Mouse (Mus musculus) bone marrow macrophage, adult 2 months (primary cell): ENCODE results near the gene Tex9. TPM values are rescaled to one million over a fixed set of nuclear protein-coding genes. Genes with fewer than 3 reads are reported as not detected.

Source experiments
- H3K27ac ChIP-seq: 2 replicates; pipeline ENCODE4 v1.5.1; 2012; ENCODE audit warnings: low read depth, low read length; ENCODE audit not compliant: insufficient read depth
- H3K4me1 ChIP-seq: 2 replicates; pipeline ENCODE4 v1.6.1; 2012; ENCODE audit warnings: low read length; ENCODE audit not compliant: control insufficient read depth, insufficient read depth
- H3K4me3 ChIP-seq: 2 replicates; pipeline ENCODE4 v1.5.1; 2012; ENCODE audit warnings: mild to moderate bottlenecking, low read length, moderate library complexity; ENCODE audit not compliant: insufficient read depth
- CTCF ChIP-seq: IDR thresholded peaks from 2 replicates; pipeline ENCODE4 v1.5.1; 2012; ENCODE audit warnings: low read depth, mild to moderate bottlenecking, low read length, moderate library complexity
- POLR2A ChIP-seq: IDR thresholded peaks from 2 replicates; pipeline ENCODE4 v1.6.1; 2012; ENCODE audit warnings: mild to moderate bottlenecking, low read depth, low read length, borderline replicate concordance
- polyA plus RNA-seq: library from polyadenylated mRNA; stranded (reverse); fragments of >200 nt; gene quantifications from 2 replicates; pipeline ENCODE4 v1.2.4, GENCODE M21; 2012; ENCODE audit not compliant: missing spikeins, insufficient read depth, insufficient read length

Tex9 gene
- 6.2 and 7.4 TPM in 2 replicates for polyA plus RNA-seq

GRCm38 (mm10) chr9:72492194-72492565 lies at the start of gene Tex9:
Gene Tex9, minus strand, starts transcription at chr9:72492212.
- H3K4me1 ChIP-seq: peaks cover 9% of the 10 kb centered on the region
- H3K4me3 ChIP-seq: peak within 1 kb of the TSS; percentile 74
- H3K27ac ChIP-seq: peak within 1 kb of the TSS; percentile 58
- TF ChIP-seq POLR2A (no peak), CTCF (no peak)

- H3K4me1 ChIP-seq: peaks cover 10% of the 10 kb centered on the region
- no peak overlapping the region for H3K27ac ChIP-seq
- no peak for TF ChIP-seq CTCF
- TF ChIP-seq POLR2A: no peak
- H3K4me3 ChIP-seq: no peak overlapping the region
Measured at GRCm38 (mm10) chr9:72537086-72537485, 45.1 kb upstream of the Tex9 start.

GRCm38 (mm10) chr9:72535394-72535793 lies 43.4 kb upstream of the Tex9 start:
- Histone ChIP-seq H3K4me3 (no peak overlapping the region), H3K27ac (no peak overlapping the region), H3K4me1 (peaks cover 15% of the 10 kb centered on the region)
- TF ChIP-seq POLR2A: no peak

- Histone ChIP-seq H3K4me3 (no peak overlapping the region), H3K4me1 (peaks cover 15% of the 10 kb centered on the region), H3K27ac (no peak overlapping the region)
- TF ChIP-seq POLR2A: no peak
- no peak for TF ChIP-seq CTCF
Measured at GRCm38 (mm10) chr9:72534985-72535384, 43.0 kb upstream of the Tex9 start.

- Histone ChIP-seq H3K4me3 (peak overlapping the region; percentile 95), H3K4me1 (peaks cover 10% of the 10 kb centered on the region), H3K27ac (peak overlapping the region; percentile 81)
- TF ChIP-seq CTCF (no peak), POLR2A (no peak)
Measured at GRCm38 (mm10) chr9:72533089-72533415, 41.0 kb upstream of the Tex9 start.

DNA sequence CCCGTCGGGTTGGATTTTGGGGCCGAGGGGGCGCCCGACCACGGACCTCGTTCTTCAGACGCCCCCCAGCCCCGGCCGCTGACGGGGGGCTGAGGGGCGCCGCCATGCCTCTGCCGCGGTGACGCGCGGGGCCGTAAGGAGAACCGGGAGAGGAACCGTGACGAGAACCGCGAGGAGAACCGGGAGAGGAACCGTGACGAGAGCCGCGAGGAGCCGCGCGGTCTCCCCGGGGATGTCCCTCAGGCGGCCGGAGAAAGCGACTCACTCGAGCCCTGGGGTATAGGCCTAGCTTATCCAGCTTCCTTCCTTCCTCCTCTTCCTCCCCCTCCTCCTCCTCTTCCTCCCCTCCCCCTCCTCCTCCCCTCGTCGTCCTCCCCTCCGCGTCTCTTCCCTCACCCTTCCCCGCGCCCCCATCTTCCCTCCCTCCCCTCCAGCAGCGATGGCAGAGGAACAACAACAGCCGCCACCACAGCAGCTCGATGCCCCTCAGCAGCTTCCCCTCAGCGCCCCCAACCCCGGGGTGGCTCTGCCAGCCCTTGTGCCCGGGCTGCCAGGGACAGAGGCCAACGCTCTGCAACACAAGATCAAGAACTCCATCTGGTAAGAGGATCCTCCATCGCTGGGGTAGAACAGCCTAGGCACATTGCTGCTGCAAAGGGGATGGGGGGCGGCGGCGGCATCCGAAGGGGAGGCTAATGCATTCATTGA lies 40.5 kb upstream of the Tex9 start:
- Histone ChIP-seq H3K27ac (peak overlapping the region; percentile 95), H3K4me1 (peaks cover 10% of the 10 kb centered on the region), H3K4me3 (peak overlapping the region; percentile 95)
- TF ChIP-seq CTCF (0 out of 2 replicates have a peak, but pooled peaks have one; percentile 13), POLR2A (no peak)

GRCm38 (mm10) chr9:72531996-72532380 lies 40.0 kb upstream of the Tex9 start, which contains the start of gene Rfx7:
Gene Rfx7, plus strand, starts transcription at chr9:72532240.
- TF ChIP-seq CTCF: no peak
- no peak for TF ChIP-seq POLR2A
- peak within 1 kb of the TSS; percentile 99 for H3K27ac ChIP-seq
- peak within 1 kb of the TSS; percentile 95 for H3K4me3 ChIP-seq
- H3K4me1 ChIP-seq: peaks cover 10% of the 10 kb centered on the region

DNA sequence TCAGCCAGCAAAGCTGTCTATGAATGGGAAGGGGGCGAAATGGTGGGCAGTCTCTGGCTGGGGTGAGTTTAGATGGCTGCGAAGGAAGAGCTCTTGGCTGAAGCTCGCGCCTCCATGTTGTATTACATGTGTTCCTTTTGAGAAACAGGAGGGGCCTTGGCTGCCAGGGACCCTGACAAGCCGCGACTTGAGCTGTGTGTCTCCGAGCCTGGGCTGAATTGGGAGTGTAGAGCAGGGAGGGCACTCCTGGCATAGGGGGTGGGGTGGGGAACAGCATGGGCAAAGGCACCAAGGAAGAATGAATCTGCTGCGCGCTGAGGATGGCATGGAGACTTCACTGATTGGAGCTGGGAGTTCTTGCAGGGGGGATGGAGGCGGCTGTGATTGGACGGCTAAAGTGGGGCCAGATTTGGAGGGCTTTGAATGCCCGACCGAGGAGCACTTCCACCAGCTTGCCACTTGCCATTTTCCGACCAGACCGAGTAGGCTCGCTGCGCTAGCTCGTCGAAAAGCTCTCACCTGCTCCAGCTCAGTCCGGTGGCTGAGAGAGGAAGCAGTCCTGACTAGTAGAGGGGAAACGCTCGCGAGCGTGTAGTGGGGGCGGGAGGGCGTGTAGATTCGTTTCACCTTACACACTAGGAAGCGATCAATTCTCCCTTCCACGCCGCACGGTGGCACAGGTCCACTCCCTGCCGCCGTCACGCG lies 39.4 kb upstream of the Tex9 start:
- H3K4me3 ChIP-seq: peak overlapping the region; percentile 95

DNA sequence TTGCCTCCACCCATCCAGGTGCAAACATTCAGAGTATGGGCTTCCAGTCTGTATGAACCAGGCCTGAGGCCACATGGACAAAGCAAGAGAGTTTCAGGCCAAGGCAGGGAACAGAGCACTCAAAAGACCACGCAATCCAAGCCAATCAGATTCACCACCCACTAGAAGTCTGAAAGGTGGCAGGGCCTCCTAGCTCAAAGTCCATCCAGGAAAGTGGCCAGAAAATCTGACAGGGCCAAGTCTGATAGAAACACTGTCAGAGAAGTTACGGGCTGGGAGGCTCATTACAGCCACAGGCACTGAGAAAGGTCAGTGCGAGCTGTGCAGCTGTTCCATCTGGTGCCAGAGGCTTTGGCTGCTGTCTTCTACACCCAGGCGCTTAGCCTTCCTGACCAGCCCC lies 38.8 kb upstream of the Tex9 start:
- peak overlapping the region; percentile 95 for H3K4me3 ChIP-seq
- peaks cover 12% of the 10 kb centered on the region for H3K4me1 ChIP-seq
- peak overlapping the region; percentile 99 for H3K27ac ChIP-seq
- TF ChIP-seq POLR2A (peak; percentile 31; the same call in 1 of the 2 replicates), CTCF (no peak; the same call in 1 of the 2 replicates)

More for the DNA sequence above, 39.4 kb upstream of the Tex9 start:
- TF ChIP-seq POLR2A (no peak; the same call in 1 of the 2 replicates), CTCF (no peak)
- Histone ChIP-seq H3K27ac (peak overlapping the region; percentile 99), H3K4me1 (peaks cover 11% of the 10 kb centered on the region)

- no peak for TF ChIP-seq POLR2A
- peak; percentile 100 for TF ChIP-seq CTCF
- peak overlapping the region; percentile 99 for H3K27ac ChIP-seq
- peaks cover 13% of the 10 kb centered on the region for H3K4me1 ChIP-seq
- H3K4me3 ChIP-seq: no peak overlapping the region
Measured at GRCm38 (mm10) chr9:72530237-72530636, 38.2 kb upstream of the Tex9 start.
